Mouse (Mus musculus) C2C12 (cell line): Measurements from ENCODE around the gene Asrgl1. TPM values are rescaled to one million over a fixed set of nuclear protein-coding genes. Genes with fewer than 3 reads are reported as not detected.

Experiments
- H3K27me3 ChIP-seq: one replicate; pipeline ENCODE4 v1.6.1; 2011; ENCODE audit not compliant: control insufficient read depth, insufficient read depth, insufficient read length
- H3K36me3 ChIP-seq: one replicate; pipeline ENCODE4 v1.6.1; 2011; ENCODE audit not compliant: control insufficient read depth, insufficient read depth
- H3K4me3 ChIP-seq: one replicate; pipeline ENCODE4 v1.5.1; 2011; ENCODE audit warnings: mild to moderate bottlenecking, control low read depth; ENCODE audit not compliant: poor library complexity, insufficient read depth, severe bottlenecking
- H3K79me2 ChIP-seq: one replicate; pipeline ENCODE4 v1.6.1; 2011; ENCODE audit not compliant: control insufficient read depth, insufficient read depth
- H3K79me3 ChIP-seq: one replicate; pipeline ENCODE4 v1.6.1; 2011; ENCODE audit warnings: low read depth, control low read depth
- H3ac ChIP-seq: one replicate; pipeline ENCODE3; 2011; ENCODE audit warnings: low read depth; ENCODE audit not compliant: control insufficient read depth, insufficient read length
- CEBPB ChIP-seq: IDR thresholded peaks from one replicate; pipeline ENCODE4 v1.6.1; 2011; ENCODE audit warnings: low read depth, mild to moderate bottlenecking, control low read depth, moderate library complexity
- CTCF ChIP-seq: IDR thresholded peaks from one replicate; pipeline ENCODE4 v1.5.1; 2011; ENCODE audit not compliant: control insufficient read depth, insufficient read depth, insufficient read length
- FOSL1 ChIP-seq: IDR thresholded peaks from one replicate; pipeline ENCODE4 v1.8.0; 2011; ENCODE audit warnings: mild to moderate bottlenecking, low read length; ENCODE audit not compliant: poor library complexity, insufficient read depth, severe bottlenecking
- MAX ChIP-seq: IDR thresholded peaks from one replicate; pipeline ENCODE4 v1.6.1; 2011; ENCODE audit warnings: mild to moderate bottlenecking, control low read depth
- MYOD1 ChIP-seq: IDR thresholded peaks from one replicate; pipeline ENCODE4 v1.6.1; 2011; ENCODE audit warnings: low read depth; ENCODE audit not compliant: control insufficient read depth, insufficient read length
- MYOG ChIP-seq: IDR thresholded peaks from one replicate; pipeline ENCODE4 v1.6.1; 2011; ENCODE audit not compliant: control insufficient read depth, insufficient read length; ENCODE audit errors: extremely low read depth
- USF1 ChIP-seq: IDR thresholded peaks from one replicate; pipeline ENCODE4 v1.6.1; 2011; ENCODE audit warnings: low read depth, mild to moderate bottlenecking, control low read depth, moderate library complexity
- polyA plus RNA-seq: library from polyadenylated mRNA; unstranded; fragments of >200 nt; fragmentation: generic; extraction: Trizol; gene quantifications from one replicate; pipeline ENCODE4 v1.2.1, GENCODE M21; 2012; ENCODE audit warnings: missing spikeins

The Asrgl1 gene
- polyA plus RNA-seq, 1 experiment = 4.1 TPM

- Histone ChIP-seq H3K27me3 (no peaks in the 10 kb centered on the region), H3K79me3 (no peaks in the 10 kb centered on the region), H3K36me3 (no peaks in the 10 kb centered on the region), H3K79me2 (no peaks in the 10 kb centered on the region), H3ac (no peak overlapping the region), H3K4me3 (no peak overlapping the region)
- TF ChIP-seq CTCF (no peak), MYOG (no peak), USF1 (no peak), MYOD1 (no peak), MAX (no peak), CEBPB (no peak), FOSL1 (no peak)
These were observed 72.6 kb downstream of the Asrgl1 start for GRCm38 (mm10) chr19:9062822-9063221.

- H3K79me2 ChIP-seq = no peaks in the 10 kb centered on the region
- H3K36me3 ChIP-seq = no peaks in the 10 kb centered on the region
- no peak overlapping the region for H3K4me3 ChIP-seq
- no peaks in the 10 kb centered on the region for H3K79me3 ChIP-seq
- H3ac ChIP-seq = no peak overlapping the region
- no peaks in the 10 kb centered on the region for H3K27me3 ChIP-seq
- TF ChIP-seq FOSL1 = no peak
- TF ChIP-seq USF1 = no peak
- TF ChIP-seq CTCF = no peak
- TF ChIP-seq CEBPB = no peak
- TF ChIP-seq MYOG = no peak
- no peak for TF ChIP-seq MYOD1
- no peak for TF ChIP-seq MAX
These were observed 74.1 kb downstream of the Asrgl1 start for GRCm38 (mm10) chr19:9061221-9061893.

GRCm38 (mm10) chr19:9060103-9060502, 75.3 kb downstream of the Asrgl1 start:
- Histone ChIP-seq H3K27me3 (no peaks in the 10 kb centered on the region), H3ac (no peak overlapping the region), H3K36me3 (no peaks in the 10 kb centered on the region), H3K4me3 (no peak overlapping the region), H3K79me3 (no peaks in the 10 kb centered on the region), H3K79me2 (no peaks in the 10 kb centered on the region)
- TF ChIP-seq CTCF (no peak), MYOD1 (peak; percentile 3), USF1 (no peak), MYOG (no peak), FOSL1 (peak; percentile 24), MAX (peak; percentile 65), CEBPB (peak; percentile 99)

Other genes starting within 250 kb of the Asrgl1 start
- 175 TPM for gene 1810009A15Rik, start 246.8 kb downstream of the Asrgl1 start, polyA plus RNA-seq
- 0.61 TPM for gene Gm49416, start 246.7 kb downstream of the Asrgl1 start, polyA plus RNA-seq
- 48.0 TPM for gene Ints5, start 242.6 kb downstream of the Asrgl1 start, polyA plus RNA-seq
- 117 TPM for gene Ganab, start 237.6 kb downstream of the Asrgl1 start, polyA plus RNA-seq
- 60.1 TPM for gene B3gat3, start 215.3 kb downstream of the Asrgl1 start, polyA plus RNA-seq
- 10.4 TPM for gene Rom1, start 206.3 kb downstream of the Asrgl1 start, polyA plus RNA-seq
- gene Eml3, start 206.1 kb downstream of the Asrgl1 start, polyA plus RNA-seq = 28.7 TPM
- gene Mta2, start 193.8 kb downstream of the Asrgl1 start, polyA plus RNA-seq = 109 TPM
- 24.2 TPM for gene Tut1, start 181.8 kb downstream of the Asrgl1 start, polyA plus RNA-seq
- gene Eef1g, start 168.6 kb downstream of the Asrgl1 start, polyA plus RNA-seq = 1,028 TPM
- 86.8 TPM for gene Ahnak, start 146.4 kb downstream of the Asrgl1 start, polyA plus RNA-seq
- not detected for gene Scgb1a1, start 47.7 kb downstream of the Asrgl1 start, polyA plus RNA-seq